Mouse (Mus musculus): ENCODE data around the gene Fnip1.
A peak's percentile ranks its signal among the peaks of the same experiment; 100 is the strongest.

Gene Fnip1

DNA sequence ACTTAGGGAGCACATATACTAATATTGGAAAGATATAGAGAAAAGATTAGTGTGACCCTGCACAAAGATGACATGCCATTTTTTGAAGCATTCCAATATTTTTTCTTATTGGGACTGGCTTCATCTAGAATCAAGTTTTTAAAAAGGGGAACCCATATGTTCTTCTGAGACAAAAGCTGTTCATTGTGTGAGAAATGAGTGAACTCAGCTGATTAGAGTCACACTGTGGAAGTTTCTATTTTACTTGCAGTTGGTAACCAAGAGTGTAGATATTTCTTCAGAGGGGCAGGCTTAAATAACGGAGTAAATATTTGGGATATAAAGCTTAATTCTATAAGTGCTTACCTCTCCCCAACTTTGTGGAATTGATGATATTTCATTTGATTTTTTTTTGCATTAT lies 20.2 kb downstream of the Fnip1 start:
- no peak for DNase-seq (ENCODE audit: low spot score in 2 of 2)

GRCm38 (mm10) chr11:54464557-54465244 lies 26.7 kb downstream of the Fnip1 start:
- DNase-seq (ENCODE audit: low spot score in 2 of 2): no peak

GRCm38 (mm10) chr11:54472231-54472630 lies 34.2 kb downstream of the Fnip1 start:
- no peak for DNase-seq (ENCODE audit: low spot score in 2 of 2)

- DNase-seq (ENCODE audit: low spot score in 2 of 2): peak in 1 of 2 experiments; percentile 28
Observed at GRCm38 (mm10) chr11:54478414-54478813, 40.4 kb downstream of the Fnip1 start.

DNA sequence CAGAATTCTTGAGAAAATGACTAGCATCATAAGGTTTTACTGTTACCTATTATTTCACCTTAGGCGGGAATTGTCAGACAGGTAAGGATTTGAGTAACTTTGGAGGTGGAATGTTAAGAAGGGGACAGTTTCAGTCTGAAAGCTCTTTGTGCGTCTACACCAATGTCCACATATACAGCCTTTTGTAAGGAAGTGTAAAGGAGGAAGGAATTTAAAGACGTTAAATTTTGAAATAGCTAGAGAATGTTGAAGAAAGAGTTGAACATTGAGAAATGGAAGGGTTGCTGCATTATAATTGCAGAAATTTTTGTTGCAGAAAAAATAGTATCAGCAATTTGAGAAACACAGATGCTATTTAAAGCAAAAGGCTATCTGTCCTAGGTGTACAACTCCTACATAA lies 48.0 kb downstream of the Fnip1 start:
- no peak for DNase-seq (ENCODE audit: low spot score in 2 of 2)

GRCm38 (mm10) chr11:54491946-54492558 lies 54.1 kb downstream of the Fnip1 start:
- DNase-seq (ENCODE audit: low spot score in 2 of 2): no peak

- DNase-seq (ENCODE audit: low spot score in 2 of 2): no peak
Observed at GRCm38 (mm10) chr11:54492559-54492958, 54.6 kb downstream of the Fnip1 start.

- no peak for DNase-seq (ENCODE audit: low spot score in 2 of 2)
Observed at GRCm38 (mm10) chr11:54499838-54500237, 61.8 kb downstream of the Fnip1 start.

GRCm38 (mm10) chr11:54502546-54503245 lies 64.7 kb downstream of the Fnip1 start:
- DNase-seq (ENCODE audit: low spot score in 2 of 2): no peak

GRCm38 (mm10) chr11:54513584-54513983 lies 75.6 kb downstream of the Fnip1 start:
- no peak for DNase-seq (ENCODE audit: low spot score in 2 of 2)

DNA sequence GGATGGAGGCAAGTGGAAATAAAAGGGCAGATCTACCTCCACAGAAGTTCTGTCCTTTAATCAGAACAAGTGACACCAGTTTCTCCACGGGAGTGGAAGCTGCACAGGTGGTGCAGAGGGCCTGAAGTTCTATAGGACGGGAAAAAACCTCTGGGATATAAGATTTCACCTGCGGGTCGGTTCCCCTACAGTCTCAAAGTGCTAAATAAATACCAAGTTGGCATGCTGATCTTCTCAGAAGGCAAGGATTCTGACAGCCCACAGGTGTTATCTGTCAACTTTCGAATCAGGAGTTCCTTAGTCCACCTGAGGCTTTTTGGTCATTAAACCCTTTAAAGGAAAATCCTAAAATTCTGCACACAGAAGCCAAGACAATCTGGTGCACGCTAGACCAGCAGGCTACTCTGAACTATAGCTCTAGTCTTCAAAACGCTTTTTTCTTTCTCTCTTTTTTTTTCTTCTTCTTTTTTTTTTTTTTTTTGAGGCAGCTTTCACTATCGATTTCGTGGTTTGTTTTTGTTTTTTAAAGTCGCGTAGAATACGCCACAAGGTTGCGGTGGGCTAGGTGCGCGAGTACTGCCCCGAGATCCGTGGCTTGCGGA lies 84.0 kb downstream of the Fnip1 start:
- peak; percentile 24 to 27 for DNase-seq (ENCODE audit: low spot score in 2 of 2)

DNA sequence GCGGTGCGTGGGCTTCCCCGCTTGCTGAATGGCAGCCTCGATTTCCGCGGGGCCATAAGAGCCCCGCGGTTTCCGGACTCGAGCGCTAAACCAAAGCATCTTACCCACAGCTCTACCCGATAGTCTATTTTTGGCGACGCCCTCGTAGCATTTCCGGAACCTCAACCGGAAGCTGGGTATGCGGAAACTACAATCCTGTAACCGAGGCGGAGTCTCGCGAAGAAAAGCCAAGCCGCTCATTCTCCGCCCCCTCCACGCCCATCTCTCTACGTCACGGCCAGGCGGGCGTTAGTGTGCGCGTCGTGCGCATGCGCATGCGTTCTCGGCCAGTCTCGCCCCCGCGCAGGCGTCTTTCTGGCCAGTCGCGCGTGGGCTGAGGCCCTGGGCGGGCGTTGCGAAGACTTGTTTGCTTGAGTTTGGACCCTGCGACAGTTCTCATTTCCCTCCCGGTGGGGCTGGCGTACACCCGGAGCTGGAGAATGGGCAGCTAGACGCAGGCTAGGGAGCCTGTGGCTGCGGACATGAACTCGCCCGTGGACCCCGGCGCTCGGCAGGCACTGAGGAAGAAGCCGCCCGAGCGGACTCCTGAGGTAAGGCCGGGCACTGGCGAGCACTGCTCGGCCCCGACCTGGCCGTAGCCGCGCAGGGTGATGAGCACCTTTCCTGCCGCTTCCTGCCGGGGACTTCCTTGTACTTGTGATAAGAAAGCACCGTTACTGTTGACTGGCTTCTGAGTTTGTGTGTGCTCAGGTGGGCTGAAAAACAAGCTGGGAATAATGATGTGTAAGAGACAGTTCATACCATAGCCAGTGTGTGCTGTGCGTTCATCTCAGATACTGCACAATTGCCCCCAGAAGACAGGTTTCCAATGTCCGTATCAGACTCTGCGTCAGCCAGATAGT lies 84.8 kb downstream of the Fnip1 start, which contains the start of gene Rapgef6:
Rapgef6 (plus strand) TSS at position 319 of the 902 bp plus-strand sequence.
- peak; percentile 98 to 99 for DNase-seq (ENCODE audit: low spot score in 2 of 2)

GRCm38 (mm10) chr11:54523431-54524001 lies 85.5 kb downstream of the Fnip1 start:
- no peak for DNase-seq (ENCODE audit: low spot score in 2 of 2)

- no peak for DNase-seq (ENCODE audit: low spot score in 2 of 2)
Observed at GRCm38 (mm10) chr11:54528002-54528401, 90.0 kb downstream of the Fnip1 start.

- DNase-seq (ENCODE audit: low spot score in 2 of 2): no peak
Observed at GRCm38 (mm10) chr11:54530391-54530790, 92.4 kb downstream of the Fnip1 start.

DNA sequence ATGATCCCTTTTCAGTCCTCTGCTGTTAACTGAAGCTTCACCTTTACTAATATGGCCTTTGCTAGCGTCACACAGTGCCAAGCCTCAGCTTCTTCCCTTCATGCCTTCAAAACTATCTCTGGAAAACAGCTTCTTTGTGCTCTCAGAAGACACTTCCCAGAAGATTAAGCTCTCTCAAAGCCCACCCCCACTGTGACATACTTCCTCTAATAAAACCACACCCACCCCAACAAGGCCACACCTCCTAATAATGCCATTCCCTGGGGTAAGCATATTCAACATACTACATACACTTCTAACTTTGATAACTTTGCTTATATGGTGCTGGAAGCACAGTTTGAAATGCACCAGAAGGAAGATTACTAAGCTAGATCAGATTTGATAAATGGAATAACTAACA lies 92.9 kb downstream of the Fnip1 start:
- DNase-seq (ENCODE audit: low spot score in 2 of 2): no peak

DNA sequence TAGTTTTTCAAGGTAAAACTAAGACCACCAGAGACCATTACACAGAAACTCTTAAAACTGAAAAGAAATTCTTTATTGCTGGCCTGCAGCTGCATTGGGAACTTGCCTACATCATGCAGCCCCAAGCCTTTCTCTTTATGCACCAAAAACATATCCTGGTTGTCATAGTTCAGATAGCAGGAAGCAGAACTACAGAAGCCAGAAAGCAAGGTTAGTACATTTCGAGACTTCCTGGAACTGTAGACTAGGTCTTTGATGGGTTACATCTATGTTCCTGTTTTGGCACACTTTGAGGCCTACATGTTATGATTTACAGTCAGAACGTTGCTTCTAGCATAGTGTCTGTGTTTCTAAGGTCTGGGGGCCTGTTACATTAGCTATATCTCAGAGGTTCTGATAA lies 95.8 kb downstream of the Fnip1 start:
- no peak for DNase-seq (ENCODE audit: low spot score in 2 of 2)

DNA sequence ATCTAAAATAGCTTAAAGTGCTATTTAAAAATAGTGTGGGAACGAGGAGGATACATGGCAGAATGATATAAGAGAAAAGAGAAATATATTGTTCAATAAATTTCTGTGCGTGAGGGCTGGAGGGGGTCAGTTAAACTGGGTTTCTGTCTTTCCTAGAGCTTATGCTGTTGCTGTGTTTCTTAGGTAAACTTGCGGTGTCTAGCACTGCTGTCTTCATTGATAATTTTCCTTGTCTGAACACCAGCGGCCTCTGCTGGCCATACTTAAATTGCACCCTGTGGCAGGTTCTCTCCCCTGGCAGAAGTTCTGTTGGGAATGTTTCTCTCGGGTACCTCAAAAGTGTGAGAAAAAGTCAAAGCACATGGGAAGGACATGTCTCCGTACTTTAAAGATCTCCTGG lies 96.9 kb downstream of the Fnip1 start:
- DNase-seq (ENCODE audit: low spot score in 2 of 2): peak; percentile 88 to 89

DNA sequence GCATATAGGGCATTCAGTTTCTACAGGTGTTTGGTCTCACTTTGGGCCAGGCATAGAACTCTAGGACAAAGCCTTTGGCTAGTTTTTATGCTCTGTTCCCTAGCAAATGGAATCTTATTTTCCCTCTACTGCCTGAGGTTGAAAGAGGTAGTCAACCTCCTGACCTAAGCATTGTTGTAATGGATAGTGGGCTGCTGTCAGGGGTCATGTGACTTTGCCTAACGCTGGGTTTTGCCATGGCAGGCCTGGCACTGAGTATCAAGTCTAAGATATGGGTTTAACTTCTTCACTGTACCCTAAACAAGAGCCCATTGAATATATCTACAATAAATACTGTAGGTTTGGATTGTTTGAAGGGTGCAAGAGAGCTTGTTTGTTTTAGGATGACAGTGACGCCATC lies 101.0 kb downstream of the Fnip1 start:
- DNase-seq (ENCODE audit: low spot score in 2 of 2): no peak

GRCm38 (mm10) chr11:54539486-54539885 lies 101.5 kb downstream of the Fnip1 start:
- DNase-seq (ENCODE audit: low spot score in 2 of 2): no peak

DNA sequence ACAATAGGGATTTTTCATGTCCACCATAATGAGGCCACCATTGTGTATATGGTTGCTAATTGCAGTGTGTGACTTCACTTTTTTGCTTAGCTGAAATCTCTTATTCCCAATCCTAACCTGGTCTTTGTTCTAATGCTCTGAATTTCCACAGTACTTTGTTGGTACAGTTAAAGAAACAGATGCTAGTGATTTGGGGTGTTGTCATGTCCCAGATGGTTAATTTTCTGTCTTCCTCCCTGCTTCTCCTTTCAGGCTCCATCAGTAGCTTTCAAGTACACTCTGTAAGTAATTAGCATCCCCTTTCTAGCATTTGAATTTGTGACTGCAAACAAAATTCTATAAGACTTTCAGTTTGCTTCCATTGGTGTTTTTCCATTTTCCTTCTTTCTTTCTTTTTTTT lies 102.3 kb downstream of the Fnip1 start:
- DNase-seq (ENCODE audit: low spot score in 2 of 2): no peak
